Mouse (Mus musculus) CD8-positive naive resting alpha-beta T cell, adult 2 months (primary cell): ENCODE results near the gene Paqr6.

ENCODE experiments used
- DNase-seq, 2 experiments: peaks; one replicate each; pipeline ENCODE4 v3.0.0; 2022; ENCODE audit warnings: low read depth in 2 of 2, low spot score in 2 of 2

The Paqr6 gene

DNA sequence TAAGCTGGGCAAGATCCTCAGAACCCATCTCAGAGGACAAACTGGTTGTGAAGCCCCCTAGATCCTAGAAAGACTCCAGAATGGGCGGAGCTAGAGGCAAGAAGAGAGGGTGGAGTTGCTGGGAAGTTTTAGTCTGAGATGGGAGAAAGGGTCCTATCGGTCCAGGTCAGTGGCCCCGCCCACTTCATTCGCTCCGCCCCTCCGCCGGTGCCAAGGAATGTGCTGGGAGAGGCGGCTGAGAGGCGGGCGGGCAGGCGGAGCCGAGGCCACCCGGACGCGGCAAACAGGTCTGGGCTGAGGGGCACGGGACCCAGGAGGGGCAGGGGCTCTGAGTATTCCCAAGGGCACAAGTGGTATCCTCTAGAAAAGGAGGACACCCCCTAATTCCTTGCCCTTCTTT is at the start of gene Paqr6:
Gene Paqr6 (plus strand): TSS at position 248 of the 400 bp plus-strand sequence.
- DNase-seq: no peak

DNA sequence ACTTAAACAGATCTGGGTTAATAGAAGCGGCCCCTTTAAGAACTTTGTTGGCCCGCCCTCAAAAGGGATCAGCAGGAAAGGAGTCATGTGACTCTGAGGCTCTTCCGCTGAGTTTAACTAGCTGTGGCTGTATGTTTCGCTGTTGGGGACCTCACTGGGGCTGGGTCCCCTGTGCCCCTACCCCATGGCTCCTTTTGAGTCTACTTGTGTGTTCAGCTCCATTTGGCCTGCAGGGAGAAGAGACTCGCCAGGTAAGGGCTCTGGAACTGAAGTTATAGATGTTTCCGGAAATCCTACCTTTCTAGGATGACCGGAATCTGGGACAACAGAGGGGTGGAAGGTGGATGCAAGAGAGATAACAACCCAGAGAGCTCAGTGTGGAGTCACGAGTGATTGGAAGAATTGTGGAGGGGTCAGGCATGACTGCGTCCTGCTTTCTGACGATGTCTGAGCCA is 39.4 kb upstream of the Paqr6 start, which contains the start of gene Glmp:
Gene Glmp (plus strand): TSS at position 73 of the 455 bp plus-strand sequence.
- peak; percentile 23 to 31 for DNase-seq

- DNase-seq: no peak
Measured at GRCm38 (mm10) chr3:88328956-88329355, 35.4 kb upstream of the Paqr6 start.

DNA sequence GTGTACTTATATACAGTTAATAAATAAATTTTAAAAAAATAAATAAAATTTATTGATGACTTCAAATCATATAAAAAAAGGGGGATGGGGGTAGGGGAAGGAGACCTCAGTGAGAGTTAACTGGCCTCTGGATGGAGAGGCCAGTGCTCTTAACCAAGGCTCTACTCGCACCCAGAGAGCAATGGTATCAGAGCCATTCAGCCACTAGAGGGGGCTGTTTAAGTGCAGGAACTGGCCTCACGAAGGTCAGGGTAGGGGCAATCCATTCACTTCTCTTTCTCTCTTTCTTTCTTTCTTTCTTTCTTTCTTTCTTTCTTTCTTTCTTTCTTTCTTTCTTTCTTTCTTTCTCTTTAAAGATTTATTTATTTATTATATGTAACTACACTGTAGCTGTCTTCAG is 33.1 kb upstream of the Paqr6 start:
- DNase-seq: peak; percentile 38 to 61

DNA sequence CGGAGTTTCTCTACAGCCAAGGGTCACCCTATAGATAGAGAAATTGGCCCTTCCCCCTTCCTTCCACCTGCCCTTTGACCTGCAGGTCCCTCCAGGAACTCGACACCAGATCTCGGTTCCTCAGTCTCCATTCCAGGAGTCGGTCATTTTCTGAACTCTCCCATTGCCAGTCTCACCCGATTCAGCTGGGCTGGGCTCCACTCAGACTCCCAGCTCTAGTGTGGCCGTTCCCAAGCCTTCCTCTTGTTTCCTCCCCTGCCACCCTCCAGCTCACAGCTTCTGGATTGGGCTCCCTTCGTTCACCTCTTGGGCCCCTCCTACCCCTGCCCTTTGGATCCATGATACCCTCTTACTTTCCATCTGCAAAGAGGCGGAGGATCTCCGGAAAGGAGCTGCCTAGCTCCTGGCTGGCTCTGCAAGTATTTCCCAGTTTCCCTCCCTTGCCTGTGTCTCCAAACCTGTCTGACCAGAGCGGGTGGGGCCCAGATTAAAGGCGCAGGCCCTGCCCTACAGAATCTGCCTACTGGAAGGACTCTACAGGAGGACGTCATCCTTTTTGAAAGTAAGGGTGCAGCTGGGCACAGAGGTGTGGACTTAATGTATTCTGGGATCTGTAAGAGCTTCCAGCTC is 30.2 kb upstream of the Paqr6 start:
- no peak for DNase-seq

DNA sequence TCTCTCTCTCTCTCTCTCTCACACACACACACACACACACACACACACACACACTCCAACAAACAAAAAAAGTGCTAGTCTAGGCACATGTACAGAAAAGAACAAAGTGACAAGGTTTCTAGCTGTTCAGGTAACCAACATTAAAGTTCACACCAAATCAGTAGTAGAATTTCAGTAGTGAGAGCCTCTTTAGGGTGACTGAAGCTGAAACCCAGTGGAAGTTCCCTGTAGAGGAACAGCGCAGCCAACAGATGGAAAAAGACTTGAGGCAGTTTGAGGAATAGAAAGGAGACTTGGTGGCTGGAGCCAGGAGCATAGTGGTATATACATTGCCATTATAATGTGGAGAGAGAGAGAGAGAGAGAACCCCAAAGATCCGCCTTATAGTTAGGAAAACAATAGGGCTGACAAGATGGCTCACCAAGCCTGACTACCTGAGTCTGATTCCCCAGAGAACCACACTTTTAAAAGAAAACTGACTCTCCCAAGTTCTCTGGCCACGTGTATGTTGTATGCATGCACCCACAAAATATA is 29.4 kb upstream of the Paqr6 start:
- no peak for DNase-seq

DNA sequence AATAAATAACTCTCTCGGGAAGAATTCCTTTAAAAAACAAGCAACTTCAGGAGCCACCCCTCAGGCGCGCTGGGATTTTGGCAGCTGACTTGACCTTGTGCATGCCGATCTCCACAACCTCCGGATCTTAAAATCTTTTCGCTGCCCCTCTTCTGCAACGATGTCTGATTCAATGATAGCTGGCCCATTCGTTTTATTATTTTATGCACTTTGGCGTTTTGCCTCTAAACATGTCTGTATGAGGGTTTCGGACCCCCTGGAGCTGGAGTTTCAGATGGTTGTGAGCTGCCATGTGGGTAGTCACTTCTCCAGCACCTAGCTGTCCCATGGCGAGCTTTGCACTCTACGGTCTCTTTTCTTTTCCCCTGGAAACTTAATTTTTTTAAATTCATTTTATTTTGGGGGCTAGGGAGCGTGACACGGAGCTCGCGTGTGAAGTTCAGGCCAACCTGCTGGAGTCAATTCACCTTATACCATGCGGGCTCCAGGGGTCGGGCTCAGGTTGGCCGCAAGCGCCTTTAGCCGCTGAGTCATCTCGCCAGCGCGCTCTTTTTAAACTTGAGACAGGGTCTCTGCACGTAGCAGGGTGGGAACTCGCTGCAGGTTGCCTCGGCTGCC is 28.8 kb upstream of the Paqr6 start:
- no peak for DNase-seq

DNA sequence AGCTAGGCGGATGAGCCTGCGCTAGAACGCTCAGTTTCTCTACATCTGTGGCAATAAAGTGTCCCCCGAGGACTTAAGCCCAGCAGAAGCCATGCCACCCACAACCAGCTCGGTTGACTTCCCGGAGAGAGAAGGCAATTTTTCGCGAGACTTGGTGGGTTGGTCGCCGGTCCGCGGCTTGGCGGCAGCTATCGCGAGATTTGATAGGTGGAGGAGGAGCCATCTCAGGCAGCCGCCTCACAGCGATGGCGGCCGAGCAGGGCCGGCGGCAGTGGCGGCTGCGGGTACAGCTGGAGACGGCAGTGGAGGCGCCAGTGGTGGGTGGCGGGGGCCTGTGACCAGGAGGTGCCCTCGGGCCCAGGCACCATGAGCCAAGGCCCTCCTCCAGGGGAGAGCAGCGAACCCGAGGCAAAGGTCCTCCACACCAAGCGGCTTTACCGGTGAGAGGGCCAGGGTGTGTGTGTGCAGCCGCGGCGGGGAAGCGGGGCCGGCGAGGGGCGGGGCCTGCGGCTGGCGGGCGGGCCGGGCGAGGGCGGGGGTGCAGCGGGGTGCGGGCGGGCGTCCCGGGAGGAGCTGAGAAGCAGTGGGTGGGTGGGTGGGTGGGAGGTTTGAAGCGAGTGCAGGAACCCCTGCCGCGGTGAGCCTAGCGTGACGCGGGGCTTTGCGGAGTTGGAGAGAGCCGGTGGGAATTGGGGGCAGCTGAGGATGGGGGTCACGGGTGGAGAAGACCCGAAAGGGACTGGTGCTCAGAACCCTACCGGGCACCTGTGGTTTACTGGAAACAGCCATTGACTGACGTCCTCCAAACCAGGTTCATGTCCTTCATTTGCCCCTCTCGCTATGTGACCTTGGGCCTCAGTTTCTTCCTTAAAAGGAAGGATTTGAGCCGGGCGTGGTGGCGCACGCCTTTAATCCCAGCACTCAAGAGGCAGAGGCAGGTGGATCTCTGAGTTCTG is 28.0 kb upstream of the Paqr6 start, which contains the start of the genes Tmem79 and Smg5:
Gene Tmem79 (minus strand): TSS at position 91 of the 956 bp plus-strand sequence.
Gene Smg5 (plus strand): TSS at position 203 of the 956 bp plus-strand sequence.
- DNase-seq: peak; percentile 96 to 97

DNA sequence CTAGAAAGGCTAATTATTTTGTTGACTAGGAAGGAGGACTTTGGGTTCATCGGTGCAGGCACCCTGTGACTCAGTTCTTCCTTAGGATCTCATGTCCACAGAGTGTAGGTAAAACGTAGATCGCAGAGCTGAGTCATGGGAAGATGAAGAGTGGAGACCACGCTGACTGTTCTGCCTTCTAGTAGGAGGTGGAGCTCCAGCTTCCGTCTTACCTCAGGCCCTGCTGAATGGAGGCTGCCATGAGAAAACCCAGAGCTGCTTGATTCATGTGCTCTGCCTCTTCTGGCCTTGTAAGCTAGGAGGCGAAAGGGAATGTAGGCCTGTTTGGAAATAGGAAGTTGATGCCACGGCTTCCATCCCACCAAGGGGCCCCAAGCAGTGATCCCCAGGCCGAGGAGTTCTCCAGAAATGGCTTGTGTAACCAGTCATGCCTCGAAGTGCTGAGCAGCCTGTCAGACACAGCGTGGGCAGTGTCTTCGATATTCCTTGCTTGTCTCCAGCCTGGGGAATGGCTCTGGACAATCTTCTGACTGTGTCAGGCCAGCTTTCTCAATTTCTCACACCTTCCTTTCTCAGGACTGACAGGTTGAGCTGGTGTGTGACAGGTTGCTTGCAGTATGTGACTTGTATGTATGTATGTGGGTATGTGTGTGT is 26.9 kb upstream of the Paqr6 start:
- DNase-seq: no peak

DNA sequence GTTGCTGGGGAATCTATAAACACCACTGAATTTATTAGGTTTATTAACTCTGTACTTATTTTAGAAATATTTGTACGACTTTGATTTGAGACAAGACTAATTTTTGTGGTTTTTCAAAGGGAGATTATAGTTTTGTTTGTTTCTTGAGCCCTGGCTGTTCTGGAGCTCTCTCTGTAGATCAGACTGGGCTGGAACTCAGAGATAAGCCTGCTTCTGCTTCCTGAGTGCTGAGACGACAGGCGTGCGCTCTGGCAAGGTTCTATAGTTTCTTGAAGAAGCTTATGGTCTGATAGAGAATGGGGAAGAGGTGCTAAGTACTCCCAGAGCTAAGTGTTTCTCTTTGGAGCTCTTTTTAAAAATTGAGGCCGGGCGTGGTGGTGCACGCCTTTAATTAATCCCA is 26.1 kb upstream of the Paqr6 start:
- DNase-seq: no peak

GRCm38 (mm10) chr3:88339006-88339405 is 25.4 kb upstream of the Paqr6 start:
- DNase-seq: no peak

DNA sequence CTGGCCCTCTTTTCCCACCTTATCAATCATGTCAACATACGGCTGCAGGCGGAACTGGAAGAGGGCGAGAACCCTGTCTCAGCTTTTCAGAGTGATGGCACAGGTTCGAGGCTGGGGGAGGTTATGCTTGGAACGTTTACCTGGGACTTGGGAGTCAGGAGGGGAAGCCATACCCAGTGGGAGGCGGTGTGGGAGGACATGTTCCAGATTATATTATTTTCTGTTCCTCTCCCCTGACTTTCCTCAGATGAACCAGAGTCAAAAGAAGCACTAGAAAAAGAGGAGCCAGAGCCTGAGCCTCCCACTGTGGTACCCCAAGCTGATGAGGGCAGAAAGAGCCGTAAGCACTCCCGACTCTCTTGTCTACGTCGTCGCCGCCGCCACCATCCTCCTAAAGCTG is 13.7 kb upstream of the Paqr6 start:
- no peak for DNase-seq

DNA sequence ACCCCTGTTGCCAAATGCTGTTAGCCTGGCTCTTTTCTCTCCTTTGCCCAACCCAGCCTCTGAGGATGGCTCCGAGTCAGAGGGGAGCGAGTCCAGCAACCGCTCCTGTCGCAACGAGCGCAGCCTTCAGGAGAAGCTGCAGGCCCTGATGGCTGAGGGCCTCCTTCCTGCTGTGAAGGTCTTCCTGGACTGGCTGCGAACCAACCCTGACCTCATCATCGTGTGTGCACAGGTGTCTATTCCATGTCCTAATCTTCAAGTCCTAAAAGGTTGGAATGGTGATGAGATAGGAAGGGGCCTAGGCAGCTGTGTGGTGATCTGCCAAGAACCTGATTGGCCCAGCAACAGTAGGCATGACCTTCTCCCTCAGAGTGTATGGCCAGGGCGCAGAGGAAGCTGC is 11.5 kb upstream of the Paqr6 start:
- no peak for DNase-seq

DNA sequence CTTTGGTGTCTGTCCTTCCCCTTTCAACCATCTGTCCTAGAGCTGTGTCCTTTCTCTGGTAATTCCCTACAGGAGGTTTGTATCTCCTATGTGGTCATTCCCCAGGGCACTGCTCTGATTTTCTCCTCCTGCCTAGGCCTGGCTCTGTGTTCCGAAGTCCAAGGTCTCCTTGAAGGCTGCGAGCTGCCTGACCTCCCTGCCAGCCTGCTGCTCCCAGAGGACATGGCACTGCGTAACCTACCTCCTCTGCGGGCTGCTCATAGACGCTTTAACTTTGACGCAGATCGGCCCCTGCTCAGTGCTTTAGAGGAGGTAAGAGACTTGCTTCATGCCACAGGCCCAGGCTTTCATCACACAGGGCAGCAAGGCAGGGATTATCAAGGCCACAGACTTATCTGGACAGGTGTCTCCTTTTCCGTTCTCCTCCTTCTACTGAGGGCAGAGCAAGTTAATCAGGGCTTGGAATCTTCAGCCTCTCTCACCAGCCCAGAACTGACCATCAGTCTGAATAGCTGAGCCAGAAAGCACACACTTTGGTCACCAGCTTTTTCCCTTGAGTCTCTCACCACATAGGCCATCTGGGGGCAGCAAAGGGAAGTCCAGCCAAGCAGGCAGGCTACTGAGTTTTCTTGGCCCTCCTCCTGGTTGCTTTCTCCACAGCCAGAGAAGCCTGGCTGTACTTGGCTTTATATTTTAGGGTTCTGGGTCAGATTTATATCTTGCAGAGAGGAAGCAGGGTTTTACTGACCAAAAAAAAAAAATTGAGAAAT is 9.8 kb upstream of the Paqr6 start:
- no peak for DNase-seq

DNA sequence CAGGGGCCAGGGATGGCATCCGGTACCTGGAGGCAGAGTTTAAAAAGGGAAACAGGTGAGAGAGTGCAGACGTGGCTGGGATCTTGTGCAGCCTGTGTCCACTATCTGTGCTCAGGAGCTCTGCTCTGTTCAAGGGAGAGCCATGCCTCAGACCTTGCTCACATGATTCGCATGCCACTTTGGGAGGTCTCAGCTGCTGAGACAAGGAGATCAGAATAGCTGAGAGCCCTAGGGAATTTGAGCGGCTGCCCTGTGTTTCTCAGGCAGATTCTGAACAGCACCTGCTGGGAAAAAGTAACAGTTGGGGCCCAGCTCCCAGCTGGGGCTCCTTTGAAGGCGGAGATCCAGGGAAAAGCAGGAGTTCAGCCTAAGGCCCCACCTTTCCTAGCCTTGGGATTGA is 4.8 kb upstream of the Paqr6 start:
- no peak for DNase-seq

- no peak for DNase-seq
Measured at GRCm38 (mm10) chr3:88359989-88360388, 4.4 kb upstream of the Paqr6 start.

- DNase-seq: no peak
Measured at GRCm38 (mm10) chr3:88361096-88361495, 3.3 kb upstream of the Paqr6 start.

- DNase-seq: no peak
Measured at GRCm38 (mm10) chr3:88361612-88362313, 2.6 kb upstream of the Paqr6 start.

- DNase-seq: no peak
Measured at GRCm38 (mm10) chr3:88363700-88364099, 684 bp upstream of the Paqr6 start.
